Mouse (Mus musculus): ENCODE measurements around the gene Zglp1.

Zglp1 gene

DNA sequence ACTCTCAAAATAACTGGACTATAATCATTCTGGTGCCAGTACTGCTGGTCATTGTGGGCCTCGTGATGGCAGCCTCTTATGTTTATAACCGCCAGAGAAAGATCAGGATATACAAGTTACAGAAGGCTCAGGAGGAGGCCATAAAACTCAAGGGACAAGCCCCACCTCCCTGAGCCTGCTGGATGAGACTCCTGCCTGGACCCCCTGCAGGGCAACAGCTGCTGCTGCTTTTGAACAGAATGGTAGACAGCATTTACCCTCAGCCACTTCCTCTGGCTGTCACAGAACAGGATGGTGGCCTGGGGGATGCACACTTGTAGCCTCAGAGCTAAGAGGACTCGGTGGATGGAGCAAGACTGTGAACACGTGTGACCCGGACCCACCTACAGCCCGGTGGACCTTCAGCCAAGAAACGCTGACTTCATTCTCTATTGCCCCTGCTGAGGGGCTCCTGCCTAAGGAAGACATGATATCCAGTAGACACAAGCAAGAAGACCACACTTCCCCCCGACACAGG is 39.1 kb downstream of the Zglp1 start:
- CTCF ChIA-PET = no interaction called here

DNA sequence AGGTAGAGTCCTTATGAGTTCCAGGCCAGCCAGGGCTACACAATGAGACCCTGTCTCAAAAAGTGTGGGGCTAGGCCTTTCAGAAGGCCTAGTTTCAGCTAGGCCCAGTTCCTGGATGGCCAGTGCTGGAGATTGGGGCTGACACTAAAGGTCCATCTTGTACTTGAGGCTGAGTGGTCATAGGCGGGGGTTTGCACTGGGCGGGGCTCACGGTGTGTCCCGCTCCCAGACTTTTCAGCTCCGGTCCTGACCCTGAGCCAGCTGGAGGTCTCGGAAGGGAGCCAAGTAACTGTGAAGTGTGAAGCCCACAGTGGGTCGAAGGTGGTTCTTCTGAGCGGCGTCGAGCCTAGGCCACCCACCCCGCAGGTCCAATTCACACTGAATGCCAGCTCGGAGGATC is 40.0 kb downstream of the Zglp1 start:
- CTCF ChIA-PET = interaction anchor here (0.6 kb wide), 1 partner anchor 47 kb away, joined by 3 read pairs; no protein-coding TSS in a partner anchor

DNA sequence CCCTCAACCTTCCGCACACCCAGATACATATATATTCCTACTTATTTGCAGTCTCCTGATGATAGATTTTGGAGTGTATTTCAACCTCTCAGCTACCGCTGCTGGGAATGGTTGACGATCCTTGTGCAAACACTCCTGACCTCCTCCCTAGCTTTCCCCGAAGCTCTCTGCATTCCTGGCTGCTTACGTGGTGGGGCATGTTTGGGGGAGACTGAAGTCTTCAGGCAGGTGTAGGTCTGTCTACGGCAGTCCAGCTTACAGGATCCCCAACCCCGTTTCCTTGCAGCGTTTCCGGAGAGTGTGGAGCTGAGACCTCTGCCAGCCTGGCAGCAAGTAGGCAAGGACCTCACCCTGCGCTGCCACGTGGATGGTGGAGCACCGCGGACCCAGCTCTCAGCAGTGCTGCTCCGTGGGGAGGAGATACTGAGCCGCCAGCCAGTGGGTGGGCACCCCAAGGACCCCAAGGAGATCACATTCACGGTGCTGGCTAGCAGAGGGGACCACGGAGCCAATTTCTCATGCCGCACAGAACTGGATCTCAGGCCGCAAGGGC is 41.6 kb downstream of the Zglp1 start:
- CTCF ChIA-PET = no interaction called here

DNA sequence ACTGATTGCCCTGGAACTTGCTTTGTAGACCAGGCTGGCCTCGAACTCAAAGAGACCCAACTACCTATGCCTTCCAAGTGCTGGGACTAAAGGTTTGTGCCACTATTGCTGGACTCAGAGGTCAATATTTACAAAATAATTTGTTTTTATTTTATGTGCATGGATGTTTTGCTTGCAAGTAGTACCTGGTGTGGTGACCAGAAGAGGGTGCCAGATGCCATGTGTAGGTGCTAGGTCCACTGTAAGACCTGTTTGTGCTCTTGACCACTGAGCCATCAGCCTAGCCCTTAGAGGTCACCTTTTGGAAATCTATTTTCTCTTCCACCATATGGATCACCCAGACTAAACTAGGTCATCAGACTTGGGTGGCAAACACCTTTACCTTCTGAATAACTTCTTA is 44.2 kb downstream of the Zglp1 start:
- CTCF ChIA-PET = no interaction called here

DNA sequence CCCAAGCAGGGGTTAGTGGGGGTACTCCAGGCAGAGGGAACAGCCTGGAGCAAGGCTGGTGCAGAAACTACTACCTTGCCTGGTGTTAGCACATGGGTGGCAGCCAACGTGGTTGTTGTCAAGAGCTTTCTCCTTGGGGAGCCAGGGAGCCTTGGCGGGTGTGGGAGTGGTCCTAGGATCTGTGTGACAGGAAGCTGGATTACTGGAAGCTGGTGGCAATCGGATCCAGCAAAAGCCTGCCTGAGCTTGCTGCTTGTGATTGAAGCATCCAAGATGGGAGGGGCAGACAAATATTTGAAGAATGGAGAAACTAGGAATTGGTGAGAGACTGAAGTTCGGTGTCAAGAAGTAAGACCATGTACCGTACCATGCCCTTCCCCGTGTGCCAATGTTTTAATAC is 44.6 kb downstream of the Zglp1 start:
- CTCF ChIA-PET = no interaction called here

DNA sequence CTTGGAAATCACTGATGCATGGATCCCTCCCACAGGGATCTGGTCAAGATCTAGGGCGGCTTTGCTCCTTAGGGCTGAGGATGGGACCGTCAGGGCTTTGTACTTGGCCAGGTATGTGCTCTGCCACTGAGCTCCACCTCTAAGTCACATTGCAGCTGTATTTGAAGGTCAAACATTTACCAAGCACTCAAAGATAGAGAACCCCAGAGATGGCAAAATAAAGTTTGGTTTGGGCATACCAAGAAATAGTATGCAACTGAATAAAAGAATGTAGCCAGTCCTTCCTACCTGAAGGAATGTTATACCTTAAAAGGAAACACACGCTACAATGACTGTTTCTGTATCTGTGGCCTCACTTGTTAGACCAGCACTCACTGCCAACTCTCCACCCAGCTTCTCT is 45.5 kb downstream of the Zglp1 start:
- CTCF ChIA-PET = no interaction called here

DNA sequence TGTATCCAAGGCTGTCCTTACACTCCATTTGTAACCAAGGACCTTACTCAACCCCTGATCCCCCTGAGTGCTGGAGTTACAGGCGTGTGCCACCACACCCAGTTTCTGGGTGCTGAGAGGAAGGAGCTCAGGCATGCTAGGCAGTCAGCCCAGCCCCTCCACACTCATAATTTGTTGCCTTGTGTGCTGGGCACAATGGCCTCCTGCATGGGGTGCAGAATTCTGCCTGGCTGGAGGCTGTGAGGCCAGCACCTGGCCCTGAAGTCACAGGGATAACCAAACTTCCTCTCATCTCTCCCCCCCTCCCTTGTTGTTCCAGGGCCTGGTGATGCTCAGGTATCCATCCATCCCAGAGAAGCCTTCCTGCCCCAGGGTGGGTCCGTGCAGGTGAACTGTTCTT is 48.3 kb downstream of the Zglp1 start:
- CTCF ChIA-PET = no interaction called here

DNA sequence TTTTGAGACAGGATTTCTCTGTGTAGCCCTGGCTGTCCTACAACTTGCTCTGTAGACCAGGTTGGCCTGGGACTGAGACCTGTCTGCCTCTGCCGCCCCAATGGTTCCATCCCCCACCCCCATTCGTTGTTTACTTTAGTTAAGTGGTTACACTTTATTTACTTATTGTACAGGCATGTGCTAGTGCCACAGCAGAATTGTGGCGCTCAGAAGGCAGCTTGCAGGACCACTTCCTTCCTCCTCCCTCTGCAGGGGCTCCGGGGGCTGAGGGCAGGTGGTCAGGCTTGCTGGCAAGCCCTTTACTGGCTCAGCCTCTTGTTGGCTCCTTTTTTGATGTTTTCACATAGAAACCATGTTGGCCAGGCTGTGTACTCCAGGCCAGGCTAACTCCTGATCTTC is 49.7 kb downstream of the Zglp1 start:
- CTCF ChIA-PET = interaction anchor here (0.9 kb wide), 1 partner anchor 12 kb away, joined by 4 read pairs; the partner anchor contains the start of gene Icam4

DNA sequence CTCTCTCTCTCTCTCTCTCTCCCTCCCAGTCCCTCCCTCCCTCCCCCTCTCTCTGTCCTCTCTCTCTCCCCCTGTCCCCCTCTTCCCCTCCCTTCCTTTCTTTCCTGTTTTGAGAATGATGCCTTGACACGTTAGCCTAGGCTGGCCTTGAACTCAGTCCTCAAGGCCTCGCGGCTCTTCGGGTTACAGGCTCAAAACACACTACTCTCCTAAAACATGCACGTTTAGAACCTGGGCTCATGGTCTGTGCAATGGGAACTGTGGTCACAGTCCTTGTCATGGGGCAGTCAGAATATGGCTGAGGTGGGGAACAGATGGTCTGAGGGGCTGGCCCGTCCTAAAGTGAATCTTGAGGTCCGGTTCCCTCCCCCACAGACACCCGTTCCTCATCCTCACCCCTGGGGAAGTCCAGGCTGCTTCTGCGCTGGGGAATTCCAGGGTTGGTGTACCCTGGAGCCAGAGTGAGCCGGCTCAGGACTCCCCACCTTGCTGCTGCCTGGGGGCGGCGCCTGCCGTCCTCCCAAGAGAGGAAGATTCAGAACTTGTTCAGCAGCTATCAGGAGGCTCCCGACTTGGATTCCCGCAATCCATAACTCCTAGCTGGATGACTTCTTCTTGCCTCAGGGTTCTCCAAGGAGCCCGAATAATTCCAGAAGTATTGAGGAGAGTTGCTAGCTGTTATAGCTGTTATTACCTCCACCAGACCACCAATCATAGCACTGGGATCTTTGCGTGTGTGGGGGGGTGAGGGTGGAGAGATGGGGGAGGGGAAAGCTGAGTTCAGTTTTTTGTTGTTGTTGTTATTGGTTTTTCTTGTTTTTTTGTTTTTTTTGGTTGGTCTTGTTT is 50.3 kb downstream of the Zglp1 start:
- CTCF ChIA-PET = interaction anchor here (0.9 kb wide), 1 partner anchor 13 kb away, joined by 4 read pairs; the partner anchor contains the start of gene Icam4

DNA sequence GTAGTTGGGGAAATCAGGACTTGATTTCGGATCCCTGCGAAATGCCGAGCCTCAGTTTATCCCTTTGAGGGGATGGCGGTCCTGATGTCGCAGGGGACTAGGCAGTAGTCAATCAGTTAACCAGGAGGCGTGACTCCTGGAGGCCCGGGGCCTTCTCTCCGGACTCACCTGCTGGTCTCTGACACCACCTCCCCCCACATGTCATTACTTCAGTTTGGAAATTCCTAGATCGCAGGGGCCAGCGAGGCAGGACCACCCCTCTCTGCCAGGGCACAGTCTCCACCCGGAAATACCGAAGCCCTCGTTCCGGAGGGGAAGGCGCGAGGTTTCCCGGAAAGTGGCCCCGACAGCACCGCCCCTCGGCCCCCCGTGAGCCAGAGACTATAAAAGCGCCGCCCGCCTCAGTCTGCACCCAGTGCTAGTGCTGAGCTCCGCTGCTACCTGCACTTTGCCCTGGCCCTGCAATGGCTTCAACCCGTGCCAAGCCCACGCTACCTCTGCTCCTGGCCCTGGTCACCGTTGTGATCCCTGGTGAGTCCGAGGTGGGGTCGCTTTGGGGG is 51.2 kb downstream of the Zglp1 start, which contains the start of gene Icam1:
Gene Icam1 (plus strand): TSS at position 415 of the 560 bp plus-strand sequence.
- CTCF ChIA-PET = interaction anchor here (0.6 kb wide), 1 partner anchor 16 kb away, joined by 4 read pairs; no protein-coding TSS in a partner anchor

DNA sequence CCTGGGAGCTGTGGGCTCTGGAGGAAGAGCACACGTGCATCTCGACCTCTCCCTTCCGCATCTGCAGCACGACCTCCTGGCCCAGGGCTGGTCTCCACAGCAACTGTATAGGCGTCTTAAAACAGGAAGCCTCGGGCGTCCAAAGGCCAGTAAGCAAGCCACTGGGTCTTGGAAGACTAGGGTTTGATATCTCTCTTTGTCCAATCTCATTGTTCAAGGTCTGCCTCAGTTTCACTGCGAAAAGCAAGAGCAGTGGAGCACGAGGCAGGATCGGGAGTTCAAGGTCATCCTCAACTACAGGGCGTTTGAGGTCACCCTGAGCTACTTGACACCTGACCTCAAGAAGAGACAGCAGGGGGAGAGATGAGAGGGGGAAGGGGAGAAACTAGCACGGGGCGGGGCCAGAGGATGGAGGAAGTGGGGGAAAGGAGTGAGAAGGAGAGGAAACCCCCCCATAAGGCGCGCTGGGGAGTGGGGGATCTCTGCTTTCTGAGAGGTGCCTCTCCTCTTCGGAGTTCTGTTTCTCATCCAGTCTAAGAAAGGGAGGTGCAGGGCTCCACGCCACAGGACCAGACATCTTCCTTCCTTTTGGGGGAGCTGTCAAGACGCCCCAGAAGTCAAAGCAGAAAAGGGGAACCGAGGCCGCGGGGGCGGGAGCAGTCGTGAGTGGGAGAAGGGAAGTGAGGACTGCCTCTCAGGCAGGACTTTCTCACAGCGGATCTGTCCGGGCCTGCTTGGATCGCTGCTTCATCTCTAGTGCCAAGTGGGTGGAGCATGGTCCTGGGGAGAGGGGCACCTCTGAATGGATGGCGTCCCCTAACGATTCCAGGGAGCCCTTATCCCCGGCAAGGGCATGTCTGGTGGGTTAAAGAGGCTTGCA is 52.0 kb downstream of the Zglp1 start:
- CTCF ChIA-PET = interaction anchor here (0.6 kb wide), 3 partner anchors 16 to 826 kb away, joined by 4 to 18 read pairs (median 6); no protein-coding TSS in a partner anchor

Data from spleen, embryonic (tissue).